Mouse (Mus musculus) brain, embryonic 14.5 days (tissue): ENCODE measurements around the gene Zfp580.

Experiments used
- CTCF ChIP-seq: fragments of 200-500 bp; IDR thresholded peaks from 2 replicates; pipeline ENCODE4 v1.5.1; 2012; ENCODE audit warnings: inconsistent platforms, mild to moderate bottlenecking, moderate library complexity, borderline replicate concordance; ENCODE audit not compliant: insufficient read depth, insufficient read length; ENCODE audit errors: extremely low read depth
- POLR2A ChIP-seq: fragments of 200-500 bp; IDR thresholded peaks from 2 replicates; pipeline ENCODE4 v1.6.1; 2012; ENCODE audit warnings: mild to moderate bottlenecking, inconsistent platforms, borderline replicate concordance; ENCODE audit not compliant: poor library complexity, insufficient read depth, insufficient read length, severe bottlenecking; ENCODE audit errors: extremely low read depth

DNA sequence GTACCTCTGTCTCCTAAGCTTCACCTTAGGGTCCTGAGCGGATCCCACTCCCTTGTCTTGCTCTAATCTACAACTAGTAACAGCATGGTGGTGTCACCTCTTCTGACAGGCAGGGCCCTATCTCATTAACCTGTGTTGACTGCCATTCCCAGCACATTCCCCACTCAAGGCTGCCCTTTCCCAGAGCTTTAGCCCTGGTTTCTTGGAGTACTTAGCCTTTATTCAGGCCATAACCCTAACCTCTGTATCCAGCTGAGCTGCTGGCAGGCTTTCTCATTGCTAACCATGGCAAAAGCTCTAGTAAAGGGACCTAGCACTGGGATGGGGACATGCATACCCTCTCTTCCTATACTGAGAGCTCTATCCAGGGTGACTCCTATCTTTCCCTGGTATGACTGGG, 7.3 kb downstream of the Zfp580 start:
- TF ChIP-seq POLR2A (no peak), CTCF (no peak)
